Comparison of ENCODE assay signal across 37 mouse cellular contexts in genomic region chr5:116048321-116048720, GRCm38 (mm10). TPM values are rescaled to one million over a fixed set of nuclear protein-coding genes. Genes with fewer than 3 reads are reported as not detected.
"Had no signal": no experiment of that assay in that cellular context is flagged by ENCODE, and none has a peak within 500 bp of the region (broad histone marks: within the 10 kb centered on the region; RNA-seq: fewer than 3 reads in every experiment).

No protein-coding gene starts in this region.

- H3K4me3 ChIP-seq: limb, embryonic 10.5 days; limb, embryonic 12.5 days; limb, embryonic 13.5 days; limb, embryonic 15.5 days; liver, embryonic 12.5 days; liver, embryonic 13.5 days; liver, embryonic 15.5 days; lung, embryonic 15.5 days; megakaryocyte, embryonic 14.5 days; midbrain, embryonic 10.5 days; midbrain, embryonic 12.5 days; midbrain, embryonic 13.5 days; midbrain, embryonic 15.5 days; myocyte had no signal

- DNase-seq: left cerebral cortex, postnatal 4 days; liver; liver, embryonic 13.5 days; liver, postnatal 0 days; lung, adult 18-20 months; lung, adult 2 months; lung, embryonic 14.5 days; lung, postnatal 10 days; lung, postnatal 14 days; lung, postnatal 36 days; lung, postnatal 4 days; midbrain, embryonic 14.5 days had no signal

- H3K27ac ChIP-seq: limb, embryonic 10.5 days; limb, embryonic 12.5 days; limb, embryonic 13.5 days; limb, embryonic 15.5 days; liver, embryonic 12.5 days; liver, embryonic 13.5 days; liver, embryonic 14.5 days; liver, embryonic 15.5 days; lung, embryonic 15.5 days; macrophage; midbrain, embryonic 10.5 days; midbrain, embryonic 12.5 days; midbrain, embryonic 13.5 days; midbrain, embryonic 15.5 days had no signal

RNA-seq across cellular contexts. Expression of gene Tmem233, which starts 34.7 kb away (rescaled TPM):
- total RNA-seq: left cerebral cortex, postnatal 10 days; left cerebral cortex, postnatal 14 days; left cerebral cortex, postnatal 25 days; left cerebral cortex, postnatal 36 days; left cerebral cortex, postnatal 4 days; liver, adult 2 months; megakaryocyte progenitor cell, adult 5-6 weeks; megakaryocyte, adult 5-6 weeks; megakaryocyte-erythroid progenitor cell, adult 5-6 weeks; midbrain, postnatal 0 days; monocyte, adult 5-6 weeks had no signal
